Mouse (Mus musculus) lung, embryonic 16.5 days (tissue): ENCODE measurements around the gene Tjp1. TPM values are rescaled to one million over a fixed set of nuclear protein-coding genes. Genes with fewer than 3 reads are reported as not detected.

Experiments used
- polyA plus RNA-seq: library from polyadenylated mRNA; unstranded; fragments of >200 nt; fragmentation: Nextera tagmentation; extraction: Ambion mirVana; gene quantifications from 2 replicates; pipeline ENCODE4 v1.2.1, GENCODE M21; 2015

Tjp1 gene
- polyA plus RNA-seq, 1 experiment from 2014 or later, result 41.1 TPM

Other genes starting within 250 kb of the Tjp1 start
- gene Tarsl2, start 117.1 kb upstream of the Tjp1 start, polyA plus RNA-seq, result 7.0 and 7.9 TPM in 2 replicates
- 79.6 and 93.7 TPM in 2 replicates for gene Tm2d3, start 163.4 kb upstream of the Tjp1 start, polyA plus RNA-seq